Mouse (Mus musculus) brain, adult 10 weeks (tissue): ENCODE measurements around the gene Card9. TPM values are rescaled to one million over a fixed set of nuclear protein-coding genes. Genes with fewer than 3 reads are reported as not detected.

ENCODE experiments used
- polyA plus RNA-seq: library from polyadenylated mRNA; stranded (reverse); fragments of 350-450 nt; fragmentation: Illumina TruSeq; extraction: RNeasy Lipid Tissue Mini Kit (QIAGEN cat#74804); gene quantifications from one replicate; pipeline ENCODE4 v1.2.3, GENCODE M21; 2015; ENCODE audit warnings: low read depth, low replicate concordance

The Card9 gene
- polyA plus RNA-seq: 2.3 TPM

DNA sequence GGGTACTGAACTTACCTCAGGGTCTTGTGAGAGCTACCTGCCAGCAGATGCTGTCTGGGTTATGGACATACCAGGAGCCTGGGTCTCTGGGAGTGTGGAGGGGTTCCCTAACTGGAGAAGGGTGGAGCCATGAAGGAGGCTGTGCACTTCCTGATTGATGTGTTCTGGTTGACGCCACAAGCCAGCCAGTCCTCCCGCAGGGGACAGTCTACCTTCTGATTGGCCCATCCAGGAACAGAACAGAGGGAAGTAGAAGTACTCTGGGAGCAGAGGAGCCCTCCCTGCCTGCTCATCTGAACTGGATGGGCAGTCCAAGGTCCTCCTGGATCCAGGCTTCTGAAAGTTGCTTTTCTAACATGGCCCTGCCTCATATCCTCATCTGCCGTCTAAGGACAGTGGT, at the start of gene Card9:
Card9 (minus strand) TSS at position 147 of the 400 bp plus-strand sequence.

DNA sequence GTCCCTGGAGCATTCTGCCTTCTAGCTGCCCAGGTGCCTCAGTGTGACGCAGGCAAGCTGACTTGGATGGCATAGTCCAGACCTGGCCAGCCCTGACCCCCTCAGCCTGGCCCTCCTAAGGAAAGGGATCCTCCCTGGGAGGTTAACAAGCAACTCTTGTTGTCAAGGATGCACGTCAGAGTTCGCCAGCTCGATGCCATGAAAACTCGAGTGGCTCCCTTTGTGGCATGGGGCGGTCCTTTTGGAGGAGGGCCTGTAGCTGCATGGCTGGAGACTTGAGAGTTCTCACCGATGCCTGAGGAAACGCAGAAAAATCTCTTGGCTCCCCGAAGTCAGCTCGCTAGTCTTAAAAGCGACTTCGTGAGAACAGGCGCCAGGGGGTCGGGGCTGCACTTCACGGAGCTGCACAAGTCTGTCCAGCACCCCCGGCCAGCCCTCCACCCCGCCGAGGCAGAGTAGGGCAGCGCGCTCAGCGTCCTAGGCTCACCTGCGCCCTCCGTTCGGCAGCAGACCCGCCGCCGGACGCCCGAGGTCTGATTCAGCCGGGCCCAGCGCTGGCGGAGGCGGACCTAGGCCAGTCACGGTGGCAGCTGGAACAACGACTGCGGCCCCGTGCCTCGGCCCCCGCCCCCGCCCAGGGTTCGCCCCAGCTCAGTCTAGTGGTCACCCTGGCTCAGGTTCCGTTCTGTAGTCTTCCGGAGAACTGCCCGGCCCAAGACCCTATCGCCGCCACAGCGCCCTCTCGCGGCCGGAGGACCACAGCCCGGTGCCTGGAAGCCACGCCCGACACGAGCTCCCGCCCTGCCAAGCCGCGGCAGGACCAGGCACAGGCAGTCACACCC, 48.0 kb upstream of the Card9 start, which contains the start of gene Inpp5e:
Inpp5e (minus strand) TSS at position 689 of the 842 bp plus-strand sequence.

DNA sequence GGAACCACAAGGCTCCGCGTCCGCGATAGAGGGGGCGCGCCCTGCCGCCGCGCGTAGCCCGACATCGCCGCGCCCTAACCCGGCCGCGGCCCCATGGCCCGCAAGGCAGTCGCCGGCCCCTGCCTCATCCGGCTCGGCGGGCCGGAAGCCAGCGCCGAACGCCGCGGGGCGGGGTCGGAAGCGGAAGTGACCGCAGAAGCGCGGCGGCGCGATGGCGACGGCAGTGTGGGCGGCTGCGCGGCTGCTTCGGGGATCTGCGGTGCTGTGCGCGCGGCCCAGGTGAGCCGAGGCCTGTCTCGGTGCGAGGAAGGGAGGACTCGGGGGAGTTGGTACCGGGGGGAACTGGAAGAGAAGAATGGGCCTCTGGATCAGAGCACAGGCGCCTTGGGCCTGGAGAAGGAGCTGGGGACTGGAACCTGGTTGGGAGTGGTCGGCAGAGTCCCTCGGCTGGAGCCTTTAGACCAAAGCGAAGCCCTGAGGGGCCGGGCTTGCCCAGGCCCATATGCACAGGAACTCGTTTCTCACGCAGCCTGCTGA, 28.5 kb upstream of the Card9 start, which contains the start of the genes Entr1 and Pmpca:
Entr1 (minus strand) TSS at position 163 of the 537 bp plus-strand sequence.
Pmpca (plus strand) TSS at position 186 of the 537 bp plus-strand sequence.

DNA sequence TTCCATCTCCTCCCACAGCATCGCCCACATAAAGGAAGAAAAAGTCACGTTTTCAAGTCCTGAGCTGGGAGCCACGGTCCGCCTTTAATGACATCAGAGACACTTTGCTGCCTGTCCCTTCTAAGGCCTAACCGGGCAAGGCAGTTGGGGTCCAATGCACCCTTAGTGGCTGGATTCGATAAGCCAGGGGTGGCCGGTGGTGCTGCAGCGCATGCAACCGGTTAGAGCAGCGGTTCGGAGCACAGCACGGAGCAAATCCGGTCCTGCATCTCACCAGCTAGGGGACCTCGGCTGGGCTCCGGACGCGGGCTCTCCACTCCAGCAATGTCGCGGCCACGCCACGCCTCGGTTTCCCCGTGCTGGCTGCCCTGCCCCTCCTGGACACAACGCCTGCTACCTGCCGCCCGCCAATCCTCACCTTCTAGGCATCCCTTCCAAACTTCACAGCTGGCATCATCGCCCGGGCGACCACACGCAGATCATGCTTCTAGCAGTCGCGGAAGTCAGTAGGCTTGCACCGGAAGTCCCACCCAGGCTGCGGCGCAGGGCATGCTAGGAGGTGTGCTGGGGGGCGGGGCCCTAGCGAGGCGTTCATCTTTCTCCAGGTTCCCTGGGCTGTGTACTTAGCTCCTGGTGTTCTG, 19.5 kb upstream of the Card9 start, which contains the start of gene Snapc4:
Snapc4 (minus strand) TSS at position 523 of the 641 bp plus-strand sequence.

DNA sequence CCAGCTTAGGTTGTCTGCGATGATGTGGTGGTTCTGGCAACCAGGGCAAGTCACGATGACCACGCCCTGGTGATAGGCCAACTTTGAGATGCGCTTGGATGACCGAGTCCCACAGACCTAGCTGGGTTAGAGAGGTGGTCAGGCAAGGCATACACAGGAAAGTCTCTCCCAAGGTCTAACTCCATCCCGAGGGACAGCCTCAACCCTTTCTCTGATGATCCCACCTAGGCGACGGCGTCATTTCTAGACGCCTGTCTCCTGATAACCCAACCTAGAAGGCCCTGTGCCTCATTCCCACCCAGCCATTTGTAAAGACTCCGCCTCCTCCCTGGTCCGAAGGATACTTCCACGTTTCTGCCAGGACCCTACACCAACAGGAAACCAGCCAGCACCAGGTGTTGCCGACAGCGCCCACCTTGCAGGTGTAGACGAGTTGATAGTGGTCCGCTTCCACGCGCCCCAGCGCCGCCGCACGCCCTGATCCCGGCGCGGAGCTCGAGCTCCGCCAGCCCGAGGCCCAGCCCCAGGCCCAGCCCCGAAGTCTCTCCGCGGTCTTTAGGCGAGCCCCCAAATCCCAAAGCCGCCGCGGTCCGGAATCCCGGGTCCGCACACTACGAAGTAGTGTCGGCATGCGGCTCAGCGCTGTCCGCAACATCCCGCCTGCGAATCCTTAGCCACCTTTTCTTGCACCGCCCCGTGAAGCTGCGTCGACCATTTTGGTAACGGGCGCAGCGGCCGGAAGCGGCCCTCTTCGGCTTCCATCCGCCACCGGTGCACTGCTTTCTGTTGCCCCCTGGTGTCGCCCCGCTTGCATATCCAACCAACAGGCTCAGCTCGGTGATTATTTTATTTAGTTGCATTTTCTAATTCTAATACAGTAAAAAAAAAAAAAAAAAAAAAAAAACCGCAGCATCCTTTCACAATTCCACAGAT, 9.1 kb downstream of the Card9 start, which contains the start of gene Dnlz:
Dnlz (minus strand) TSS at position 753 of the 933 bp plus-strand sequence.

DNA sequence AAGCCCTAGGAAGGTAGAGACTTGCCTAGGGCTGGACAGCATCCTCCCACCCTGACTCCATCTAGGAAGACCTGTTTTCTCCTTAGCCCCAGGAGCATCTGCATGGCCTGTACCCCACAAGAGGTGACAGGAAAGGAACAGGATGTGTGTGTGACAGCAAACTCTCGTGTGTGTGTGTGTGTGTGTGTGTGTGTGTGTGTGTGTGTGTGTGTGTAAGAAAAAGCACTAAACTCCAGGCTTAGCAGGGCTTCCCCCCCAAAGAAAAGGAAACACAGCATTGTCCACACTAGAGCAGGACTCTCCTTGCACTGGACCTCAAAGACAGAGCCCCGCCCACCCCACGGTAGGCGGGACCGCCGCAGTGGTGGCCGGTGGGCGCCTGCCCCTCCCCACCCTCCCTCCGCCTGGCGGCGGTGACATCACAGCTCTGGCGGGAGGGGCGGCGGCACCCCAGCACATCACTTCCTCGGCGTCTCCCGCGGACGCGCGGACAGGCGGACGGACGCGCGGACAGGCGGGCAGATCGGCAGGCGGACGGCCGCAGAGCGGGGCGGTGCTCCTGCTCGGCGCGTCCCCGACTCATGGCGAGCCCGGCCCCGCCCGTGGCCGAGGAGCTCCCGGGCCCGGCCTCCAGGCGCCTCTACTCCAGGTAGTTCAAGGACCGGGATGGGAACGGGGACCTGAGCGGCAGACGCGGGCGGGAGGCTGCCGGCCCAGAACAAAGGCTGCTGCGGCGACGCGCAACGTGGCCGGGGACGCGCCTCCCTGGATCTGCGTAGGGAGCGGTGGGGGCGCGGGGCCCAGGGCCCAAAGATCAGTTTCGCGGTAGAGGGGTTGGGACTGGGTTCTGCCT, 45.4 kb downstream of the Card9 start, which contains the start of gene Gpsm1:
Gpsm1 (plus strand) TSS at position 444 of the 853 bp plus-strand sequence.

Other genes starting within 250 kb of the Card9 start
- gene Nacc2, start 237.7 kb downstream of the Card9 start, polyA plus RNA-seq: 55.2 TPM
- 0.30 TPM for gene Lhx3, start 152.6 kb downstream of the Card9 start, polyA plus RNA-seq
- gene Qsox2, start 123.4 kb downstream of the Card9 start, polyA plus RNA-seq: 18.2 TPM
- 2.7 TPM for gene Ccdc187, start 66.4 kb downstream of the Card9 start, polyA plus RNA-seq
- 41.0 TPM for gene Gpsm1, start 45.4 kb downstream of the Card9 start, polyA plus RNA-seq
- gene Dnlz, start 8.8 kb downstream of the Card9 start, polyA plus RNA-seq: 30.2 TPM
- 45.4 TPM for gene Snapc4, start 19.7 kb upstream of the Card9 start, polyA plus RNA-seq
- 131 TPM for gene Entr1, start 28.4 kb upstream of the Card9 start, polyA plus RNA-seq
- gene Pmpca, start 28.4 kb upstream of the Card9 start, polyA plus RNA-seq: 81.1 TPM
- gene Inpp5e, start 48.3 kb upstream of the Card9 start, polyA plus RNA-seq: 18.1 TPM
- 26.0 TPM for gene Sec16a, start 84.3 kb upstream of the Card9 start, polyA plus RNA-seq
- gene Notch1, start 155.7 kb upstream of the Card9 start, polyA plus RNA-seq: 7.8 TPM
- 88.0 TPM for gene Egfl7, start 219.1 kb upstream of the Card9 start, polyA plus RNA-seq
- not detected for gene Gm20532, start 225.7 kb upstream of the Card9 start, polyA plus RNA-seq
- gene Agpat2, start 243.5 kb upstream of the Card9 start, polyA plus RNA-seq: 1.7 TPM